Mouse (Mus musculus) urinary bladder, adult 18-20 months (tissue): ENCODE measurements around the gene Ikzf3.

Experiments
- DNase-seq, 2 experiments: peaks; one replicate each; pipeline ENCODE4 v3.0.0; 2022; ENCODE audit warnings: low spot score in 2 of 2, mixed read lengths in 2 of 2

The Ikzf3 gene

DNA sequence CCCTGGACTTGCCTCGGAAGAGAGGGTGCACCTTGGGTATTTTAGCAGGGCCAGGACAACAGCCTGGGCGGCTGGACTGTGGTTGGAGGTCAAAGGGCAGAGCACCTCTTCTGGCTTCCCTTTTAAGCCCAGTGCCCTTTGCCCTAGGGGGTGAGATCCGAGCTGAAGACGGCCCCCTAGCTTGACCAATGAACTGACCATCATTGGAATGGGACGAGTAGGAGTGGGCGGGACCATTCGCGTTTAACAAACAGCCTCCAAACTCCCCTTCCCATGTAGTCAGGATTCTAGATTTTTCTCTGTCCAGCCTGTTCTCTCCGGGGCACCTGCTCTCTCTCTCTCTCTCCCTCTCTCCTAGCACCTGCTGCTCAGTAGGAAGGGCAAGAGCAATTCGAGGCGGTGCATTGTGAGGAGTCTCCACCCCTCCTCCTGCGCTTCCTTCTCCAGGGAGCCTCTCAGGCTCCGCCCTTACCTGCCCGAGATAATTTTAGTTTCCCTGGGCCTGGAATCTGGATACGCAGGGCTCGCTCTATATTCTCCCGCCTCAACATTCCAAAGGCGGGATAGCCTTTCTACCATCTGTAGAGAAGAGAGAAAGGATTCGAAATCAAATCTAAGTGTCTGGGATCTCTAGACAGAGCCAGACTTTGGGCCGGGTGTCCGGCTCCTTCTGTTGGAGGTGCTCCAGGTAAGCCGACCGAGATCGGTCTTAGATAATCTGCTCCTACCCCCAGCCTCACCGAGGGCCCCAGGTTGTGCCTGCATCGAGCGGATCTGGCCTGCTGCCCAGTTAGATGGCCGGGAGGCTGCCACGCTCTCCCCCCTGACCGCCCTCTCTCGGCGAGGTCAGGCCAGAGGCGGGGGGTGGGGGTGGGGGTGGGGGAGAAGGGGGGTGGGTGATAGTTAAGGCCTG, 99.0 kb downstream of the Ikzf3 start:
- DNase-seq, result peak; percentile 26 to 62

- no peak for DNase-seq
Measured at GRCm38 (mm10) chr11:98446213-98446561, 99.6 kb downstream of the Ikzf3 start, which contains the start of gene Grb7. Gene Grb7 (plus strand): TSS chr11:98446394.

GRCm38 (mm10) chr11:98445679-98446078, 100.2 kb downstream of the Ikzf3 start:
- DNase-seq, result peak in 1 of 2 experiments; percentile 41

GRCm38 (mm10) chr11:98445238-98445637, 100.6 kb downstream of the Ikzf3 start:
- no peak for DNase-seq

DNA sequence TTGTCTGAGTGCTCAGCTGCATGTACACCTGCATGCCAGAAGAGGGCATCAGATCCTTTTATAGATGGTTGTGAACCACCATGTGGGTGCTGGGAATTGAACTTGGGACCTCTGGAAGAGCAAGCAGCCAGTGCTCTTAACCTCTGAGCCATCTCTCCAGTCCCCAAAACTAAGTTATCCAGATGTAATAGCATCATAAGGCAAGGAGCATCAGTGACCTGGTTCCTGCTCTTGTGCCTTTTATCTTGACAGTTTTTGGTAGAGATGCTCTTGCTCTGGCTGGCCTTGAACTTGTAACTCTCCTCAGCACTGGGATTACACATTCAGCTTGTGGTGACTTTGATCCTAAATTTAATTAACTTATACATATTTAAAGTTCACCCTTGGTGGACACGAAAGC, 102.1 kb downstream of the Ikzf3 start:
- no peak for DNase-seq

DNA sequence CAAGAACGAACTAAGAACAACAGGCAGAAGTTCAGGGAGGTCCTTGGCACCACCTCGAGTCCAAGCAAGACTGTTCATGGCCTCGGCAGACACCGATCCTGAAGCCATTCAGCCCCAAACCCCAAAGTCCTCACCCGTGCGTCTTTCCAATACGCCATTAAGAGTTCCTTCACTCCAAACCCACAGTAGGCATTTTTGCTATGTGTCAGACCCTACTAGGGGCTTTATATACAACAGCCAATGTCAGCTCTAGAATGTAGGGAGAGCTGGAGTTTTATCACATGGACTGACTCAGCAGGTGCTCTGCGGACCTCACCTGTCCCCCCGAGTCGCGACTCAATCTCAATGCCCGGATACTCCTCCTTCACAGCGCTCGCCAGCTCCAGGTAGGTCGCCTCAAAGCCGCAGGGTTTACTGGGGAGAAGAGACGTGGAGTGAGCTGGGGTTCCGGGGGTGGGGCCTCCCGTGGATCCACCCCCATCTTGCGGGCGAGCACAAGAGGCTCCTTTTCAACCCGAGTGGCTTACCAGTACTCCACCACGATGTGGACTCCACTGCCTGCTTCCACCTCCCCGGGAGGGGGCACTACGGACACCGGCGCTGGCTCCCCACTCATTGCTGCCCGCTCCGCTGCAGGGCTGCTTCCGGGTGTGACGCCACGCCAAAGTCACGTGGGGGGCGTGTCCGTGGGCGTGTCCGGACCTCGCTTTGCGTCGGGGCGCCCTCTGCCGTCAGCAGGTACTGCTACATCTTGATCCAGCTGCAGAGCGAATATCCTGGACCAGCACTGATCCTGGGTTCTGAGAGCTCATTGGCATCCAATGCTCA, 107.3 kb downstream of the Ikzf3 start, which contains the start of gene Mien1:
Mien1 (minus strand) TSS at position 661 of the 828 bp plus-strand sequence.
- DNase-seq, result peak; percentile 93 to 99

DNA sequence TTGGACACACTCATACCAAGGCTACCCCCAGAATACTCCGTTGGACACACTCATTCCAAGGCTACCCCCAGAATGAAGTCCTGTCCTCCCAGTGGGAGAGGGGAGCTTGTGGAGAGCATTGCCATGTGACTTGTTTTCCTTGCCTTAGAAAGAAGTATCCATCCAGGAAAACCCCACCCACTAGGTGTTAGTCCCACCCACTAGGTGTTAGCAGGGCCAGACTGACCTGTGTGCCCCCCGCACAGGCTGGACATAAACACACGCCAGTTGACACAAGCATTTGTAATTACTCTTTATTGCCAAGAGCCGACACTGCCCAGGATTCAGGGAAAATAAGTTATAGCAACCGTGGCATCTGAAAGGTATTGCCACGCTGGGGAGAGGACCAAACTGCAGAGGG, 108.4 kb downstream of the Ikzf3 start:
- no peak for DNase-seq

GRCm38 (mm10) chr11:98435723-98436122, 110.1 kb downstream of the Ikzf3 start:
- DNase-seq, result no peak

DNA sequence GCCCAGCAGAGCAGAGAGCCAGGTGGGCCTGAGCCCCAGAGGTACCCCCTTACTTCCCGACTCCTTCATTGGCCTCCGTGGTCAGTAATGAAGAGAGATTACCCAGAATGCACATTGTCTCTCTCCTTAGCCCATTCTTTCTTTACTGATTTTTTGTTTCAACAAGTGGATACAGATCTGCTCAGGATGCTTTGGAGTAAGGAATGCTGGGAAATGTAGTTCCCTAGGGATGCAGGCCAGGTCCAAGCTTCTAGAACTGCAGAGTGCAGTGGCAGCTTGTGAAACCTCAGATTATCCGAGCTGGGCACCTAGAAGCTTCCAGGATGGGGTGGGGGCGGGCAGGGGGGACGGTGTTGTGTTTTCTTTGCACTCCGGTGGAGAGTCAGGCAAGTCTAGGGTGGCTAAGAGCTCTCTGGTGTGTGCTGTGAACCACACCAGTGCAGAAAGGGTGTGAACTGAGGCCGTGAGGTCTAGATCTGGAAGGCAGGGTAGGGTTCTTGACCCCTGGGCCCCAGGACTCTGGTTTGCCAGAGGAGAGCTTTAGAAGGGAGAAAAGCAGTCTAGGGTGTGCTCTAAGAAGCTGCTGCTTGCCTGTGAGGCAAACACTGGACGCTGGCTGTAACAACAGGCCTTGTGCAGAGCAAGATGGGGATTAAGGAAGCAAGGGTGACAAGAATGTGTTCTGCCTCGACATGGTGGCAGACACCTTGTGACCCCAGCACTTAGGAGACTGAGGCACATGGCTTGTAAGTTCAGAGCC, 113.9 kb downstream of the Ikzf3 start:
- DNase-seq, result no peak

DNA sequence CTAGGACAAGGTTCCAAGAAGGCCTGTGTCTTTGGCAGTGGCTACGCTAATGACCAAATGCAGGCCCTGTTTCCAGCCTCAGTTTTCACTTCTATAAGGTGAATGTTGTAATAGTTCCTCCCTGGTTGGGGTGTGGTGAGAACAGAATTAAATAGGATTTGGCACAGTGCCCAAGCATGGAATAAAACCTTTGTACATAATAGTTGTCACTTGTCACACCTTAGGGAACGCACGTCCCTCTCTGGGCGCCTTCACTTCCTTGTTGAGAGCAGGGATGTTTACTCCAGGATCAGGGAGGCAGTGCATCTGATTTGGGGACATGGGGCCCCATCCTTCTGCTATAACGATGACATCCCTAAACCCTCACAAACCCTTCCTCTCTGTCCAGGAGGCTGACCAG, 117.4 kb downstream of the Ikzf3 start:
- no peak for DNase-seq

GRCm38 (mm10) chr11:98426592-98426991, 119.2 kb downstream of the Ikzf3 start:
- DNase-seq, result no peak

GRCm38 (mm10) chr11:98418939-98419547, 126.8 kb downstream of the Ikzf3 start:
- DNase-seq, result peak; percentile 69 to 77

DNA sequence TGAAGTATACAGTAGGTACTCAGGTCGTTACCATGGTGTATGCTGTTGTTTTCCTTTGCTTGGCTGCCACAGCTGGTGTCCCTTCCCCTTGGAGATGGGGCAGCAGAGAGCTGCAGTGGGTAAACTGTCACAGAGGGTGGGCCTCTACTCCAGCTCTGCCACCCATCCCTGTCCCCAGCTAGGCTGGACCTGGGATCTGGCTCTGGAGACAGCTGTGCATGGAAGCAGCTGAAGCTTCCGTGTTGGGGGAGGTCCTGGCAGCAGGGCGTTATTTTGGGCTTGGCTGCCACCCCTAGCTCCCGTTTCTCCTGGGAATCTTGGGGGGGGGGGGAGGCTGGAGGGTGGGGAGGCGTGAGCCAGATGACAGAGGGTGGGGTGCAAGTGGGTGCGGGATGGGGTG, 127.6 kb downstream of the Ikzf3 start:
- DNase-seq, result no peak

DNA sequence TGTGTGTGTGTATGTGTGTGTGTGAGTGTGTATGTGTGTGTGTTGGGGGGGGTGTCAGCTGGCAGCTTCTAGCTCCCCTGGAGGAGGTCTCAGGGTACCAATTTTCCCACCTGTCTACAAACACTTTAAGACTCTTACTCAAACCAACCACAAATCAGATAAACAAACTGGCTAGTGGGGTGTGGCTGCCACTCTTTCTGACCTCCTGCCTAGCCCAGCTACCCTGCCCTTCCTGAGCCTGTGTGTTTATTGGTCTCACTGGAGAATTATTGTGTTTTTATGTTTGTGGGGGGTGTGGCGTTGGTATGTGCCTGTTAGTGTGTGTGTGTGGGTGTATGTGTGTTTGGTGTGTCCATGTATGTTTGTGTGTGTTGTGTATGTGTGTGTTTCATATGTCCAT, 128.8 kb downstream of the Ikzf3 start:
- DNase-seq, result no peak
